19 mouse cellular contexts compared by ENCODE assay signal in the genomic region with DNA sequence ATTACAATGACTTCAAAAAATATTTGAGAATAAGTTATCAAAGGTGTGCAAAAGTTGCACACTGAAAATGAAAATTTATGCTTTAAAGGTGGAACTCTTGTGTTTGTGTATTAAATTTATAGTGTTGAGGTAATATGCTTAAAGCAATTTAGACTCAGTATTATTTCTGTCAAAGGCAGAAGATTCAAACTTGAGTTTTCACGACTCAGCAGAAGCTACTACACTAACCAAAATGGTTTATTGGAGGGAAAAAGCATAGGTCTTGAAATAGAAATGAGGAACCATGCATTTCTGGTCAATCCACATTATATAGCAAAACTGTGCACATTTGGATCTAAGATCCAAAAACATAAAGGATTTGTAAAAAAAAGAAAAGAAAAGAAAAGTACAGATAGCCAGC.
"Had no signal": no experiment of that assay in that cellular context is flagged by ENCODE, and none has a peak within 500 bp of the region (broad histone marks: within the 10 kb centered on the region; RNA-seq: fewer than 3 reads in every experiment).

No protein-coding gene starts in this region.

- H3K4me1 ChIP-seq: midbrain, embryonic 10.5 days; midbrain, embryonic 12.5 days; neural tube, embryonic 13.5 days; neural tube, embryonic 15.5 days; stomach, embryonic 15.5 days had no signal

- H3K4me2 ChIP-seq: lung, embryonic 14.5 days; midbrain, embryonic 12.5 days; neural tube, embryonic 13.5 days; neural tube, embryonic 15.5 days; stomach, embryonic 15.5 days had no signal

- H3K9ac ChIP-seq: liver, embryonic 14.5 days; lung, embryonic 14.5 days; midbrain, embryonic 12.5 days; neural tube, embryonic 13.5 days; neural tube, embryonic 15.5 days; stomach, embryonic 15.5 days had no signal

- H3K9me3 ChIP-seq: midbrain, embryonic 10.5 days; midbrain, embryonic 12.5 days; neural tube, embryonic 13.5 days; neural tube, embryonic 15.5 days; stomach, embryonic 15.5 days had no signal

- H3K27ac ChIP-seq: liver, embryonic 14.5 days; midbrain, embryonic 10.5 days; midbrain, embryonic 12.5 days; neural tube, embryonic 13.5 days; neural tube, embryonic 15.5 days; stomach, embryonic 15.5 days; stomach, postnatal 0 days had no signal

- H3K4me3 ChIP-seq: midbrain, embryonic 10.5 days; midbrain, embryonic 12.5 days; myocyte; neural tube, embryonic 13.5 days; neural tube, embryonic 15.5 days; stomach, embryonic 15.5 days had no signal

- H3K27me3 ChIP-seq: midbrain, embryonic 12.5 days; neural tube, embryonic 13.5 days; neural tube, embryonic 15.5 days; stomach, embryonic 15.5 days had no signal

- DNase-seq: lung, adult 18-20 months; lung, embryonic 14.5 days; lung, postnatal 10 days; lung, postnatal 4 days; midbrain, embryonic 14.5 days; retina, postnatal 1 day; right cerebral cortex, adult 18-20 months; right cerebral cortex, postnatal 25 days; thymus, adult 18-20 months; thymus, postnatal 14 days; thymus, postnatal 36 days had no signal
